Mouse (Mus musculus) neural tube, embryonic 14.5 days (tissue): ENCODE measurements around the gene L1cam. TPM values are rescaled to one million over a fixed set of nuclear protein-coding genes. Genes with fewer than 3 reads are reported as not detected.

Experiments used
- ATAC-seq: fragments of 200-750 bp; cut with Nextera tagmentation; 2 replicates; pipeline ENCODE4 v1.8.0; 2017; ENCODE audit warnings: low read depth, mild to moderate bottlenecking, moderate TSS enrichment, moderate library complexity
- H3K27ac ChIP-seq: fragments of 300-500 bp; sonication (generic); 2 replicates; pipeline ENCODE4 v1.5.1; 2014; ENCODE audit warnings: low read depth, mild to moderate bottlenecking, control low read depth, low read length, moderate library complexity, mixed read lengths
- H3K27me3 ChIP-seq: fragments of 300-500 bp; sonication (generic); 2 replicates; pipeline ENCODE4 v1.6.1; 2014; ENCODE audit warnings: low read length; ENCODE audit not compliant: control insufficient read depth, insufficient read depth
- H3K36me3 ChIP-seq: fragments of 300-500 bp; sonication (generic); 2 replicates; pipeline ENCODE4 v1.6.1; 2014; ENCODE audit warnings: low read length, mixed read lengths; ENCODE audit not compliant: control insufficient read depth, insufficient read depth
- H3K4me1 ChIP-seq: fragments of 300-500 bp; sonication (generic); 2 replicates; pipeline ENCODE4 v1.6.1; 2014; ENCODE audit warnings: low read length; ENCODE audit not compliant: control insufficient read depth, insufficient read depth
- H3K4me2 ChIP-seq: fragments of 300-500 bp; sonication (generic); 2 replicates; pipeline ENCODE4 v1.6.1; 2014; ENCODE audit warnings: mild to moderate bottlenecking, low read depth, low read length, control low read depth
- H3K4me3 ChIP-seq: fragments of 300-500 bp; sonication (generic); 2 replicates; pipeline ENCODE4 v1.5.1; 2014; ENCODE audit warnings: low read depth, low read length, control low read depth, mixed read lengths
- H3K9ac ChIP-seq: fragments of 300-500 bp; sonication (generic); replicated peaks from 2 replicates; pipeline ENCODE4 v1.6.1; 2014; ENCODE audit warnings: low read depth, mild to moderate bottlenecking, control low read depth, low read length, mixed read lengths
- H3K9me3 ChIP-seq: fragments of 300-500 bp; sonication (generic); 2 replicates; pipeline ENCODE4 v1.6.1; 2016; ENCODE audit warnings: low read length; ENCODE audit not compliant: control insufficient read depth
- WGBS: fragments of 180-500 bp; shearing (Covaris S2); extraction: QIAGEN DNeasy Blood & Tissue Kit; methylation state at CpG from one replicate; pipeline ENCODE4 v1.1.7; 2014; 5-methylcytosine and 5-hydroxymethylcytosine counted together
- polyA plus RNA-seq: library from polyadenylated mRNA; unstranded; fragments of >200 nt; fragmentation: Nextera tagmentation; extraction: Ambion mirVana; gene quantifications from 2 replicates; pipeline ENCODE4 v1.2.1, GENCODE M21; 2014

L1cam gene
- polyA plus RNA-seq: 107 and 136 TPM in 2 replicates

- H3K36me3 ChIP-seq: no peaks in the 10 kb centered on the region
- WGBS: 21% methylated on average over 2 of the region's 2 CpGs
- no peak; the same call in 1 of the 2 replicates for ATAC-seq
- no peaks in the 10 kb centered on the region for H3K9me3 ChIP-seq
- no peaks in the 10 kb centered on the region for H3K4me1 ChIP-seq
- H3K27ac ChIP-seq: no peak within 1 kb of the TSS
- no peak within 1 kb of the TSS for H3K4me3 ChIP-seq
- H3K27me3 ChIP-seq: no peaks in the 10 kb centered on the region
- no peak within 1 kb of the TSS for H3K9ac ChIP-seq
- no peak within 1 kb of the TSS for H3K4me2 ChIP-seq
These were observed at the start of gene L1cam for GRCm38 (mm10) chrX:73895719-73896118. L1cam (minus strand) TSS chrX:73896105.

GRCm38 (mm10) chrX:73942294-73942693 is 46.4 kb upstream of the L1cam start:
- 95% methylated on average over 2 of the region's 2 CpGs for WGBS
- no peak for ATAC-seq
- no peak overlapping the region for H3K4me3 ChIP-seq
- H3K36me3 ChIP-seq: peaks cover 14% of the 10 kb centered on the region
- H3K27me3 ChIP-seq: no peaks in the 10 kb centered on the region
- no peaks in the 10 kb centered on the region for H3K9me3 ChIP-seq
- no peak overlapping the region for H3K9ac ChIP-seq
- H3K27ac ChIP-seq: no peak overlapping the region
- H3K4me2 ChIP-seq: no peak overlapping the region
- no peaks in the 10 kb centered on the region for H3K4me1 ChIP-seq

- no peak for ATAC-seq
- WGBS: 95% methylated on average over 2 of the region's 2 CpGs
- H3K36me3 ChIP-seq: peaks cover 14% of the 10 kb centered on the region
These were observed 46.0 kb upstream of the L1cam start for GRCm38 (mm10) chrX:73941860-73942259.

GRCm38 (mm10) chrX:73931871-73932270 is 36.0 kb upstream of the L1cam start:
- ATAC-seq: no peak
- H3K27me3 ChIP-seq: no peaks in the 10 kb centered on the region
- H3K9me3 ChIP-seq: no peaks in the 10 kb centered on the region
- no peak overlapping the region for H3K9ac ChIP-seq
- no peaks in the 10 kb centered on the region for H3K4me1 ChIP-seq
- WGBS: 71% methylated on average over 2 of the region's 2 CpGs
- H3K4me3 ChIP-seq: no peak overlapping the region
- no peaks in the 10 kb centered on the region for H3K36me3 ChIP-seq
- no peak overlapping the region for H3K27ac ChIP-seq
- no peak overlapping the region for H3K4me2 ChIP-seq

More at GRCm38 (mm10) chrX:73941860-73942259, 46.0 kb upstream of the L1cam start:
- Histone ChIP-seq H3K4me3 (no peak overlapping the region), H3K9ac (no peak overlapping the region), H3K27me3 (no peaks in the 10 kb centered on the region), H3K4me2 (no peak overlapping the region), H3K27ac (no peak overlapping the region), H3K4me1 (no peaks in the 10 kb centered on the region), H3K9me3 (no peaks in the 10 kb centered on the region)

- peak; percentile 60; the same call in 1 of the 2 replicates for ATAC-seq
- 37% methylated on average over 17 of the region's 17 CpGs for WGBS
- no peaks in the 10 kb centered on the region for H3K27me3 ChIP-seq
- H3K4me2 ChIP-seq: 0 out of 2 replicates have a peak within 1 kb of the TSS, but pooled peaks have one; percentile 14
- no peaks in the 10 kb centered on the region for H3K36me3 ChIP-seq
- no peaks in the 10 kb centered on the region for H3K9me3 ChIP-seq
- H3K9ac ChIP-seq: no peak within 1 kb of the TSS
- no peak within 1 kb of the TSS for H3K4me3 ChIP-seq
- no peaks in the 10 kb centered on the region for H3K4me1 ChIP-seq
- no peak within 1 kb of the TSS for H3K27ac ChIP-seq
These were observed 34.6 kb upstream of the L1cam start, which contains the start of gene Renbp for GRCm38 (mm10) chrX:73930402-73931062. Renbp (minus strand) TSS chrX:73930850.

- Histone ChIP-seq H3K27ac (peak overlapping the region; percentile 70), H3K9me3 (no peaks in the 10 kb centered on the region), H3K9ac (peak overlapping the region; percentile 46; the same call in 1 of the 2 replicates), H3K4me1 (no peaks in the 10 kb centered on the region), H3K36me3 (0 out of 2 replicates have a peak, but pooled peaks cover 5% of the 10 kb centered on the region), H3K27me3 (no peaks in the 10 kb centered on the region), H3K4me3 (peak overlapping the region; percentile 54), H3K4me2 (peak overlapping the region; percentile 55)
- no peak for ATAC-seq
- WGBS: 75% methylated on average over 8 of the region's 8 CpGs
These were observed 26.6 kb upstream of the L1cam start for GRCm38 (mm10) chrX:73922550-73922882.

- Histone ChIP-seq H3K4me3 (peak within 1 kb of the TSS; percentile 54), H3K27ac (peak within 1 kb of the TSS; percentile 70), H3K4me2 (peak within 1 kb of the TSS; percentile 60), H3K9ac (peak within 1 kb of the TSS; percentile 61), H3K27me3 (no peaks in the 10 kb centered on the region), H3K4me1 (no peaks in the 10 kb centered on the region), H3K36me3 (0 out of 2 replicates have a peak, but pooled peaks cover 5% of the 10 kb centered on the region), H3K9me3 (no peaks in the 10 kb centered on the region)
- 19% methylated on average over 43 of the region's 43 CpGs for WGBS
- ATAC-seq: peak; percentile 99
These were observed 26.1 kb upstream of the L1cam start, which contains the start of the genes Arhgap4 and Naa10 for GRCm38 (mm10) chrX:73921823-73922549. Arhgap4 (minus strand) TSS chrX:73921870. Naa10 (minus strand) TSS chrX:73921944.

- Histone ChIP-seq H3K4me1 (no peaks in the 10 kb centered on the region), H3K9ac (peak overlapping the region; percentile 61), H3K36me3 (0 out of 2 replicates have a peak, but pooled peaks cover 5% of the 10 kb centered on the region), H3K27ac (peak overlapping the region; percentile 62; the same call in 1 of the 2 replicates), H3K27me3 (no peaks in the 10 kb centered on the region), H3K9me3 (no peaks in the 10 kb centered on the region), H3K4me3 (peak overlapping the region; percentile 54), H3K4me2 (peak overlapping the region; percentile 60)
- 17% methylated on average over 34 of the region's 34 CpGs for WGBS
- ATAC-seq: peak; percentile 47; the same call in 1 of the 2 replicates
These were observed 25.4 kb upstream of the L1cam start for GRCm38 (mm10) chrX:73921285-73921822.
